Mouse (Mus musculus) layer of hippocampus, adult 2 months (tissue): Measurements from ENCODE around the gene Mapk6. TPM values are rescaled to one million over a fixed set of nuclear protein-coding genes. Genes with fewer than 3 reads are reported as not detected.
"Not testable (repeated sequence)": the region's sequence is repeated elsewhere in the genome, so short reads cannot be mapped to it uniquely, and the experiment has no call there.

Experiments
- DNase-seq, 2 experiments: peaks; one replicate each; pipeline ENCODE4 v3.0.0; 2022; ENCODE audit warnings: low spot score in 2 of 2
- H3K27ac ChIP-seq: fragments of 200-600 bp; 2 replicates; pipeline ENCODE4 v1.8.1; 2022
- H3K4me3 ChIP-seq: fragments of 200-600 bp; 2 replicates; pipeline ENCODE4 v1.8.1; 2022; ENCODE audit warnings: mild to moderate bottlenecking
- CTCF ChIP-seq: fragments of 200-600 bp; conservative IDR thresholded peaks from 2 replicates; pipeline ENCODE4 v1.8.1; 2022; ENCODE audit warnings: antibody characterized with exemption, mild to moderate bottlenecking, moderate library complexity
- long read RNA-seq, 2 experiments: library from polyadenylated mRNA; stranded (forward); transcript quantifications; one replicate each; pipeline ENCODE4 v2.0.0; 2021; ENCODE audit warnings: borderline mapping rate in 2 of 2
- total RNA-seq, 2 experiments: library from RNA; stranded (reverse); gene quantifications; 2 replicates each; pipeline ENCODE4 v1.2.3; 2021

The Mapk6 gene
- 10 to 100 TPM; 23.5 to 24.8 TPM for total RNA-seq
- long read RNA-seq, experiment 1, full-length matches to known transcripts = 10 of 13 reads
- long read RNA-seq, experiment 1, partial matches to known transcripts = 1 of 13 reads
- long read RNA-seq, experiment 1, other reads (novel, unspliced or antisense) = 2 of 13 reads
- long read RNA-seq, experiment 2, full-length matches to known transcripts = 12 of 25 reads
- long read RNA-seq, experiment 2, partial matches to known transcripts = 6 of 25 reads
- long read RNA-seq, experiment 2, other reads (novel, unspliced or antisense) = 7 of 25 reads

DNA sequence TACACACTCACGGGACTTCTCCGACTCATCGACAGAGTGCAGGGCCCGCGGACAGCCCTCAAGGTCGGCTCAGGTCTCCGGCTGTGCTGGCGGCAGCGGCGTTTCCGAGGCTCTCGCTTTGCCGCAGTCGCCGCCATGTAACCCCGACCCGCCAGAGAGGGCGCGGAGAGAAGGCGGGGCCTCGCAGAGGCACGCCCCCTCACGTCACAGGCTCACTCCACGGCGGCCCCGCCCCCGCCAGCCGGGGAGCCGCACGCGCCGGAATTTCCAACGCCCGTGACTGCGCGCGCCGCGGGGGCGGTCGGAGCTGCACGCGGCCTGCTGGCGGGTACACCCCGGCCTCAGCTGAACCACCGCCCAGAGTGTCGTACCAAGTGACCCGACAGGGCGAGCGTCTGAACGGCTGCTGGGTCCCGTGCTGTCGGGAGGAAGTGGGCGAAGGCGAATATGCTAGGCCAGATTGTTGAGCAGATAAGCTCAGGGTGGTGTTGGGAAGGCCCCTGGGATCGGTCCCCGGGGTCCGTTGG, at the start of gene Mapk6:
TSS of gene Mapk6 (minus strand) at position 154 of the 527 bp plus-strand sequence.
- H3K4me3 ChIP-seq = peak within 1 kb of the TSS; percentile 95
- TF ChIP-seq CTCF = peak; percentile 55

DNA sequence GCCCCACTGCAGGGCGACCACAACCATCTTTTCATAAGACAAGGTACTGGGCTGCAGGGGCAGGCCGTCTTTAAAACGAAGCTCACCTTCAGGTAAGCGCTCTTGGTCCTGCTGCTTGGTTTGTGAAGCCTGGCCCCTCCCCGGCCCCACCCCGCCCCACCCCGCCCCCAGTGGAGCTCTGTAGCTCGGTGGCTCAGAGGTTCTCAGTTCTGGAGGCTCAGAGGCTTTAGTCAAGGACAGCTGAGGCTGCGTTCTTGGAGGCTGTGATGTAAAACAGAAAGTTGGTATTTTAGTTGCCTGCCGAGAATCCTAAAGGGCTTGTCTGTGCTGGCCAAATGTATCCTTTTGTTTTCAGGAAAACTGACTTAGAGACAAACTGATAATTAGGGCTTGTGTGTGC, 45.9 kb upstream of the Mapk6 start:
- Histone ChIP-seq H3K27ac (no peak overlapping the region), H3K4me3 (no peak overlapping the region)
- no peak for DNase-seq
- TF ChIP-seq CTCF = no peak

More for the DNA sequence above, at the start of gene Mapk6:
- H3K27ac ChIP-seq = peak within 1 kb of the TSS; percentile 99
- DNase-seq = peak; percentile 93 to 97

DNA sequence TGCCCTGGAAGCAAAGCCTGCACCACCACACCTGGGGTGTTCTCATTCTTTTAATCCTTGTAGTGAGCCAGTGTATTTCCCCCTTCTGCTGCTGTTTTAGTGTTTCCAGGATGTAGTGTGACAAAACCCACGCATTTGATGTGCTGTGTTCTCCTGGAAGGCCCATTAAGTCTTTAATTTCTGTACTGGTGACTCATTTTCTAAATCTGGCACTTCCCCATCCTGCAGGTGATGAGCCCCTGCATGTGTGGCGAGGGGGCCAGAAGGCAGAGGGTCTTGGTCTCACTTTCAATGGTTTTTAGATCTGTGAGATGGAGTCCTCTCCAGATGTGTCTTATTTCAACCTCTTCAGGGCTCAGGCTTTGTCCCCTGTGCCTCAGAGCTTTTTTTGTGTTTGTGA, 44.2 kb upstream of the Mapk6 start:
- DNase-seq = no peak
- no peak for TF ChIP-seq CTCF
- Histone ChIP-seq H3K27ac (no peak overlapping the region), H3K4me3 (no peak overlapping the region)

DNA sequence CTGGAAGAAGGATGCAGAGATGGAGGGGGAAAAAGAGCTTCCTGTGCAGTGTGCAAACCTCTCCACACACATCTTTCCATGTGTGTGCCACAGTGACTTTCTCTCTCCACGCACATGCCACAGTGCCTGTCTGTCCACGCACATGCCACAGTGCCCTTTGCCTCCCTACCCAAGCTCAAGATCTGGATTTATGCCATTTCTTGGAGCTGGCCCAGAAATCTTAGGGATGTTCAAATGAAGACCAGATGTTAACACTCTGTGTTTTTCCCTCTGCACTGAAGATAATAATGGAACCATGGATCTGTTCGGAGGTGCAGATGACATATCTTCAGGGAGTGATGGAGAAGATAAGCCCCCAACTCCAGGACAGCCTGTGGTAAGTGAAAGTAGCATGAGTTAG, 38.2 kb upstream of the Mapk6 start:
- Histone ChIP-seq H3K27ac (no peak overlapping the region), H3K4me3 (no peak overlapping the region)
- TF ChIP-seq CTCF = no peak
- DNase-seq = no peak

DNA sequence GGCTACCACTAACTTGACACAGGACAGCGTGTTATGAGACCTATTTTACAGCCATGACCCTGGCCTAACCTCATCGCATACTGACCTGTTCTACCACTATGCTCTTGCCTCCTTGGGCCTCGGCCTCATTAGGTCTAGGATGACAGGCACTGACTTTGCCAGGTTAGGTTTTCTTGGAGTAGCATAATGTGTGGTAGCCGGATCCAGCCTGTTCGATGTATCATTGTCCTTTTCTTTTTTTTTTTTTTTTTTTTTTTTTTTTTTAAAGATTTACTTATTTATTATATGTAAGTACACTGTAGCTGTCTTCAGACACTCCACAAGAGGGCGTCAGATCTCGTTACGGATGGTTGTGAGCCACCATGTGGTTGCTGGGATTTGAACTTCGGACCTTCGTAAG, 36.8 kb upstream of the Mapk6 start:
- TF ChIP-seq CTCF = 0 out of 2 replicates have a peak, but pooled peaks have one; percentile 20
- H3K4me3 ChIP-seq, H3K27ac ChIP-seq, DNase-seq: not testable (repeated sequence)

DNA sequence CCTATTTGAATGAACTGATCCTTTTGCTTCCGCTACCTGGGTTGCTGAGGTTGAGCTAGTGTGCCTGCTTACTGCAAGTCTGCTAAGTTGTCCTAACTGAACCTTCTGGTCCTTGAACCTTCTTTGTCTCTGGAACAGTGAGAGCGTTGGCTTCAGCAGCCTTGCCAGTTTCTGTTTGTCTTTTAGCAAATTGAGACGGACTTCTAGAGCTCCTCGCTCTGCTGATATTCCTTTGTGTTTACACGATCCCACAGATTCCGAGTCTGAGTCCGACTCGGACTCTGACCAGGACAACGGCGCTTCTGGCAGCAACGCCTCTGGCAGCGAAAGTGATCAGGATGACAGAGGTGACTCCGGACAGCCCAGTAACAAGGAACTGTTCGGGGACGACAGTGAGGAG, 35.2 kb upstream of the Mapk6 start:
- no peak for TF ChIP-seq CTCF
- Histone ChIP-seq H3K4me3 (no peak overlapping the region), H3K27ac (no peak overlapping the region)
- DNase-seq = no peak

DNA sequence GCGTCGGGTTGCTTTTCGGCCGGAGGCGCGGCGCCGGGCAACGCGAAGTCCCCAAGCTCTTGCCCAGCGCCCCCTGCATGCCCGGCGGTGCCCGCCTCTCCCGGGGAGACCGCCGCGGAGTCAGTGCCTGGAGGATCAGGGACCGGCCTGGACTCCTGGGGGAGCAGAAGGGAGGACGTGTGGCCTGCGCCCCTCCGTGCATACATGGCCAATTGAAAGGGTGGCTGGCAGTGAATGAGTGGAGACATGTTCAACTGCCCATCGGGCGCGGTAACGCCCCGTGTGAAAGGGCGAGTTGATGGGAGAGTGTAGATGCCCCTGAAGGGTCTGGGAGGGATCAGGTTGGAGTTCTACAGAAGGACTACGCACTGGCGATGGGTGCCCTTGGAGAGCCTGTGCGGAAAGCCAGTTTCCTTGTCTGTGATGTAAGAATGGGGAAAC, 31.9 kb upstream of the Mapk6 start:
- peak in 1 of 2 experiments; percentile 37 for DNase-seq
- peak overlapping the region; percentile 84 for H3K4me3 ChIP-seq
- peak overlapping the region; percentile 94 for H3K27ac ChIP-seq
- peak; percentile 68 for TF ChIP-seq CTCF

DNA sequence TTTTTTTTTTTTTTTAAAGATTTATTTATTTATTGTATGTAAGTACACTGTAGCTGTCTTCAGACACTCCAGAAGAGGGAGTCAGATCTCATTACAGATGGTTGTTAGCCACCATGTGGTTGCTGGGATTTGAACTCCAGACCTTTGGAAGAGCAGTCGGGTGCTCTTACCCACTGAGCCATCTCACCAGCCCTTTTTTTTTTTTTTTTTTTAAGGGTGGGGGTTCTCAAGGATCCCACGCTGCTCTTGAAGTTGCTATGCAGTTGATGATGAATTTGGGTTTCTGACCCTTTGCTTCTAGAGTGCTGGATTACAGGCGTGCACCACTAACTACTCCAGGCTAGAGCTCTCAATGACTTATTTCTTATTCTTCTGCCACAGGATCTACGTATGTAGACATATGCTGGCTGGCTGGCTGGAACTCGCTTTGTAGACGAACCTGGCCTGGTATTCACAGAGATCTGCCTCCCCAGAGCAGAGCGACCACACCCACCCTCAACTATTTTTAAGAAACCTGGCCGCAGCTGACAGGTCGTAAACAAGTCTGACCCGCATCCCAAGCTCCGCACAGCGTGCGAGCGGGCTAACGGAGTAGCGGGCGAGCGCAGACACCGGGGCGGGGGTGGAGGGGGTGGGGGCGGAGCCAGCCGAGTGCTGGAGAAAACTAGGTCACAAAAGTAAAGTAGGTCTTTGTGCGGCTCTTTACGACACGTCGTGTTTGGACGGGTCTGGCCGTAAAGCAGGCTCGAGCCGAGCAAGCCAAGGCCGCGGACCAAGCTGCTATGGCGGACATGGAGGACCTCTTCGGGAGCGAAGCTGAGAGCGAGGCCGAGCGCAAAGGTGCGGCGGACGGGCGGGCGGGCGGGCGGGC, 31.2 kb upstream of the Mapk6 start, which contains the start of gene Leo1:
TSS of gene Leo1 (plus strand) at position 729 of the 871 bp plus-strand sequence.
- Histone ChIP-seq H3K27ac (peak within 1 kb of the TSS; percentile 94), H3K4me3 (peak within 1 kb of the TSS; percentile 84)
- TF ChIP-seq CTCF = no peak
- peak; percentile 80 to 88 for DNase-seq

DNA sequence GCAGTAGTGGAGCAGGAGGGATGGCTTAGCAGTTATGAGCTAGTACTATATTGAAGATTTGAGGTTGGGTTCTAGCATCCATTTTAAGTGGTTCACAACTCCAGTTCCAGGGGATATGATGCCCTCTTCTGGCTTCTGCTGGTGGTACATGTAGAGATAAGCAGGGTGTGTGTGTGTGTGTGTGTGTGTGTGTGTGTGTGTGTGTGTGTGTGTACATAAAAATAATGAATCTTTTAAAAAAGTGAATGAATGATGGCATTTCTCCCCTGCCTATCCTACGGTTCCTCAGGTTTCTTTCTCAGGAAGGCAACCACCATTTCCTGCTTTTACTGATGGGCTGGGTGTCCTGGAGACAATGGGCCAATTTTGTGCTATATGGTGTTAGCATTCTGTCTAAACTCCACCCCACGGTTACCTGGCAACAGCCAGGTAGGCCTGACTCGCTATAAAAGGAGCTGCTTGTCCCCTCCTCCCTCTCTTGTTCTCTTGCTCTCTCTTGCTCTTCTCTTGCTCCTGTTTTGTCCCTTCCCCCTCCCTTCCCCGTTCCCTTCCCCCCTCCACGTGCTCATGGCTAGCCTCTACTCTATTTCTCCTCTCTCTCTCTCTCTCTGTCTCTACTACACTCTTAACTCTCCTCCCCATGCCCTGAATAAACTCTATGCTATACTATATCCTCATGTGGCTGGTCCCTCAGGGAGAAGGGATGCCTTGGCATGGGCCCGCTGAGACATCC, 28.0 kb upstream of the Mapk6 start:
- no peak for DNase-seq
- Histone ChIP-seq H3K27ac (no peak overlapping the region), H3K4me3 (no peak overlapping the region)
- peak; percentile 60 for TF ChIP-seq CTCF

DNA sequence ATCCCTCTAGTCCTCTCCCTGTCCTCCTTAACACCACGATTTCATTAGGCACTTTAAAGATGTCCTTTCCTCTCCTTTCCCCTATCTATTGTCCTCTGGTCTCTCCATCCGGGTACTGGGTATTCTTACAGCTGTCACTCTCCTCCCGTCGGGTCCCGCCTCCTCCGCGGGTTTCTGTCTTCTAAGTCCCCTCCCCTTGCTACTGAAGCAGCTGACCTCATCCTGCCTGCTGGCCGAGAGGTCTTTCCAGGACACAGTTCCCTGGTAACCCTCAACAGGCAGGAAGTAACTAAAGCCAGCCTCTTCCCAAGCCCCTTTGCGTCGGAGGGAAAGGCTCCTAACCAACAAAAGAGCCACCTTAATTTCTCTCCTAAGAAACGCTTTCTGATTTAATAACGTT, 26.1 kb upstream of the Mapk6 start:
- no peak for TF ChIP-seq CTCF
- DNase-seq = peak; percentile 22 to 39
- peak overlapping the region; percentile 81 for H3K27ac ChIP-seq
- H3K4me3 ChIP-seq = no peak overlapping the region

DNA sequence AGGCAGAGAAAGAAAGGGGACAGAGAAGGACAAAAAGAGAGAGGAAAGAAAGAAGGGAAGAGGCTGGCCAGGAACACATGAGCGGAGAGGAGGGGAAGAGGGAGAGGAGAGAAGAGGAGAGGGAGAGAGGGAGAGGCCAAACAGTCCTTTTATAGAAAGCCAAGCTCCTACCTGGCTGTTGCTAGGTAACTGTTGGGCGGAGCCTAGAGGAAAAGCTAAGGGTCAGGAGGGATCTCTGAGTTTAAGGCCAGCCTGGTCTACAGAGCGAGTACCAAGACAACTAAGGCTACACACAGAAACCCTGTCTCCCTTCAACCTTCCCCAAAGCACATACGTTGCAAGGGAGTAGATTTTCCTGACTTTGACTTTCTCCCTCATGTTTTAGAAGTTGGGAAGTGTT, 25.5 kb upstream of the Mapk6 start:
- TF ChIP-seq CTCF = no peak
- no peak for DNase-seq
- Histone ChIP-seq H3K4me3 (no peak overlapping the region), H3K27ac (peak overlapping the region; percentile 51)

DNA sequence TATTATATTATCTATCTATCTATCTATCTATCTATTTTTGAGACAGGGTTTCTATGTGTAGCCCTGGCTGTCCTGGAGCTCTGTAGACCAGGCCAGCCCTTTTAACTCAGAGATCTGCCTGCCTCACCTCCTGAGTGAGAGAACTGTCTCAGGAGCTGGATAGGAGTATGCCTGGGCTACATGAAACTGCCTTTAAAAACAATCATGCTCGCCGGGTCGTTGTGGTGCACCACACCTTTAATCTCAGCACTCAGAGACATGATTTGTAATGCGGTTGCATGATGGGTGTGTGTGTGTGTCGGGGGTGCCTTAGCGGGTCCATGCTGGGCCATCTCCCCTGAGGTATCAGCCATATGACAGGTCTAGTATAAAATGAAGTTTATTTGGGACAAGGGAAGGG, 25.1 kb upstream of the Mapk6 start:
- TF ChIP-seq CTCF = no peak
- Histone ChIP-seq H3K27ac (peak overlapping the region; percentile 12; the same call in 1 of the 2 replicates), H3K4me3 (no peak overlapping the region)

More for the DNA sequence above, 25.1 kb upstream of the Mapk6 start:
- no peak for DNase-seq
